In the genomic region with DNA sequence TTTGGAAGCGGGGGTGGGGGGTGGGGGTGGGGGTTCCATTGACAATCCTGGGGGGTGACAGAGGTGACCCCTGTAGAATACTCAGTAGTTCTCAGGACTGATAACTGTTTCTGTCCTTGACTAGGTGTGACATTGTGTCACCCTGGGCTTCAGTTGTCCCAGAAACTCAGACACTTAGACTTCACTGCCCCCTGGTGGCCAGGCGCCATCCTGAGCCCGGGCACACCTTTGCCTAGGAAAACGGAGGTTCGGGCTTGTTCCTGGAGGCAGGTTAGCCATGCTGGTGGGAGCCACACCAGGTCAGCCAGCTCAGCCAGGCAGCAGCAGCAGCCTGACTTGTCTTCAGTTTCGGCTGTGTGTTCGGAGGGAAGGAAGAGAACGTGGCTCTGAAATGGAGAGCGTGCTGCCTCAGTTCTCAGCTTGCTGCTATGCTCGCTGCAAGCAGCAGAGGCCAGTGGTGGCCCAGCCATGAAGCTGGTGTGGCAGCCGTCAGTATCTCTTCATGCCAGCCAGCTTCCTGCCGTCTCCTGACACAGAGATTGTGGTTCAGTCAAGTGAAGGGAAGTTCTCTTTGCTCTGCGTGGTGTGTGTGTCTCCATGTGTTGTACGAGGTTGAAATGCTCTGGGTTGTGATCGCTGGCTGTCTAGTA, we compare ENCODE assay signal across 9 mouse cellular contexts. TPM values are rescaled to one million over a fixed set of nuclear protein-coding genes. Genes with fewer than 3 reads are reported as not detected.
DNase-seq lines count a peak whose midpoint lies in the region; TF ChIP-seq lines count a peak whose summit lies in the region.
"Had no signal": no experiment of that assay in that cellular context is flagged by ENCODE, and none has a peak within 500 bp of the region (broad histone marks: within the 10 kb centered on the region; RNA-seq: fewer than 3 reads in every experiment).

No protein-coding gene starts in this region.

- H3K27ac ChIP-seq in testis, adult 2 months (ENCODE audit: control insufficient read depth, insufficient read depth, low read depth, low read length): no peak overlapping the region
- no peak overlapping the region for H3K27ac ChIP-seq in liver, adult 2 months (replicated peaks; ENCODE audit: insufficient read depth, low read depth, low read length)

- no peaks in the 10 kb centered on the region; the same call in 1 of the 2 replicates for H3K36me3 ChIP-seq in testis, adult 2 months (ENCODE audit: control insufficient read depth, insufficient read depth, low read length)
- no peaks in the 10 kb centered on the region for H3K36me3 ChIP-seq in liver, adult 2 months (ENCODE audit: control insufficient read depth, insufficient read depth, low read length)

- peaks cover 6% of the 10 kb centered on the region for H3K4me1 ChIP-seq in testis, adult 2 months (ENCODE audit: control insufficient read depth, insufficient read depth, low read length)
- H3K4me1 ChIP-seq in liver, adult 2 months (ENCODE audit: control insufficient read depth, insufficient read depth, low read length): no peaks in the 10 kb centered on the region

- H3K4me3 ChIP-seq in testis, adult 2 months (ENCODE audit: control insufficient read depth, low read depth, low read length): no peak overlapping the region
- no peak overlapping the region for H3K4me3 ChIP-seq in liver, adult 2 months (ENCODE audit: insufficient read depth, low read depth, low read length)
- H3K4me3 ChIP-seq: myocyte had no signal

- TF ChIP-seq CTCF in testis, adult 2 months (IDR thresholded peaks at IDR 0.05; ENCODE audit: control insufficient read depth, insufficient read depth, insufficient replicate concordance, low read depth, low read length): peak; percentile 73
- peak; percentile 69 for TF ChIP-seq CTCF in liver, adult 2 months (IDR thresholded peaks at IDR 0.05; ENCODE audit: low read depth, low read length)

- TF ChIP-seq POLR2A in testis, adult 2 months (IDR thresholded peaks at IDR 0.05; ENCODE audit: control insufficient read depth, low read depth, low read length): no peak
- TF ChIP-seq POLR2A in liver, adult 2 months (IDR thresholded peaks at IDR 0.05; ENCODE audit: extremely low read depth, insufficient read depth, low read length): no peak

- 55% methylated on average over 15 of the region's 15 CpGs for WGBS in liver, adult 2 months

- no peak for DNase-seq in testis, postnatal 14 days (ENCODE audit: low spot score)
- DNase-seq in cerebellum, postnatal 14 days: peak; percentile 93 to 96
- DNase-seq in gastrocnemius, adult 8-10 months (ENCODE audit: low spot score in 2 of 2): peak; percentile 20 to 41
- DNase-seq in kidney, adult 8-10 months: peak; percentile 48 to 82
- no peak for DNase-seq in liver, adult 2 months (ENCODE audit: extremely low read depth, low read depth, low spot score)
- DNase-seq in natural killer cell, adult 2 months (ENCODE audit: low spot score in 2 of 2): peak; percentile 75 to 82
- peak; percentile 64 to 65 for DNase-seq in spleen, postnatal 36 days (ENCODE audit: low spot score in 2 of 2)

- H3K9ac ChIP-seq in liver, adult 2 months (ENCODE audit: low read depth, low read length): no peak overlapping the region

- H3K79me2 ChIP-seq in liver, adult 2 months (ENCODE audit: control insufficient read depth, insufficient read depth, low read length): no peaks in the 10 kb centered on the region

- H3K27me3 ChIP-seq in testis, adult 2 months (ENCODE audit: control insufficient read depth, insufficient read depth, low read length): no peaks in the 10 kb centered on the region
- no peaks in the 10 kb centered on the region for H3K27me3 ChIP-seq in liver, adult 2 months (ENCODE audit: control insufficient read depth, insufficient read depth, low read length)

RNA-seq across cellular contexts. Expression of gene Kcnab2, which starts 13.7 kb away (rescaled TPM):
- 16.7 and 18.3 TPM in 2 replicates for polyA plus RNA-seq in testis, adult 2 months (2012; rRNA removed)
- total RNA-seq in gastrocnemius, adult 8-10 months (2022): 1 to 10 TPM in 1 of 4 experiments, under 1 TPM in 3; 0.63 to 1.2 (median 0.85) TPM
- total RNA-seq in liver, adult 2 months (2014; rRNA removed): 0.37 and 1.1 TPM in 2 replicates
- 0.59 and 0.76 TPM in 2 replicates for polyA plus RNA-seq in liver, adult 2 months (2012; rRNA removed)

RNA-seq across cellular contexts. Expression of gene Nphp4, which starts 14.9 kb away (rescaled TPM):
- 15.3 and 17.3 TPM in 2 replicates for polyA plus RNA-seq in testis, adult 2 months (2012; rRNA removed)
- total RNA-seq in gastrocnemius, adult 8-10 months (2022): under 1 TPM; 0.40 to 0.92 (median 0.44) TPM
- total RNA-seq in liver, adult 2 months (2014; rRNA removed): not detected in 2 replicates
- 0.04 and 0.07 TPM in 2 replicates for polyA plus RNA-seq in liver, adult 2 months (2012; rRNA removed)

Comparison
In these comparisons a context has a peak if more than half of its experiments do, and no peak if none do; other contexts are left out.
1. DNase-seq: peak in cerebellum, postnatal 14 days (2 of 2), gastrocnemius, adult 8-10 months (2 of 2), kidney, adult 8-10 months (2 of 2), natural killer cell, adult 2 months (2 of 2) and spleen, postnatal 36 days (2 of 2); none in testis, postnatal 14 days (single experiment) and liver, adult 2 months (single experiment).